Mouse (Mus musculus) gastrocnemius, postnatal 25 days (tissue): ENCODE measurements around the gene Hsf2. TPM values are rescaled to one million over a fixed set of nuclear protein-coding genes. Genes with fewer than 3 reads are reported as not detected.
"Not testable (repeated sequence)": the region's sequence is repeated elsewhere in the genome, so short reads cannot be mapped to it uniquely, and the experiment has no call there.

ENCODE experiments used
- DNase-seq: peaks from one replicate; pipeline ENCODE4 v3.0.0; 2022
- long read RNA-seq, 2 experiments: library from polyadenylated mRNA; stranded (forward); transcript quantifications; one replicate each; pipeline ENCODE4 v2.0.0; 2021
- total RNA-seq, 2 experiments: library from RNA; stranded (reverse); gene quantifications; 1 replicate in 1 of 2; 2 replicates in 1 of 2; pipeline ENCODE4 v1.2.3; 2021

Hsf2 gene
- 10 to 100 TPM; 23.0 to 29.8 TPM for total RNA-seq
- long read RNA-seq, experiment 1, partial matches to known transcripts, result 0 of 18 reads
- long read RNA-seq, experiment 1, other reads (novel, unspliced or antisense), result 16 of 18 reads
- long read RNA-seq, experiment 2, transcript Hsf2-201 (12 exons, 2,604 nt), result major isoform, 9 of 28 reads
- long read RNA-seq, experiment 2, partial matches to known transcripts, result 3 of 28 reads
- long read RNA-seq, experiment 2, other reads (novel, unspliced or antisense), result 16 of 28 reads

- peak; percentile 97 for DNase-seq
Observed at GRCm38 (mm10) chr10:57485908-57486541, at the start of gene Hsf2. Gene Hsf2 (plus strand): TSS chr10:57486385.

- DNase-seq, result peak; percentile 15
Observed at GRCm38 (mm10) chr10:57437898-57438297, 48.3 kb upstream of the Hsf2 start.

GRCm38 (mm10) chr10:57441049-57441448 is 45.1 kb upstream of the Hsf2 start:
- peak; percentile 8 for DNase-seq

- no peak for DNase-seq
Observed at GRCm38 (mm10) chr10:57444392-57444791, 41.8 kb upstream of the Hsf2 start.

GRCm38 (mm10) chr10:57445655-57446054 is 40.5 kb upstream of the Hsf2 start:
- DNase-seq, result peak; percentile 4

- DNase-seq, result no peak
Observed at GRCm38 (mm10) chr10:57447657-57448050, 38.5 kb upstream of the Hsf2 start.

GRCm38 (mm10) chr10:57448051-57448716 is 38.0 kb upstream of the Hsf2 start:
- DNase-seq, result peak; percentile 9

GRCm38 (mm10) chr10:57463298-57463697 is 22.9 kb upstream of the Hsf2 start:
- not testable (repeated sequence) for DNase-seq

GRCm38 (mm10) chr10:57465768-57466167 is 20.4 kb upstream of the Hsf2 start:
- no peak for DNase-seq

- DNase-seq, result no peak
Observed at GRCm38 (mm10) chr10:57477121-57477843, 8.9 kb upstream of the Hsf2 start.

GRCm38 (mm10) chr10:57481717-57482116 is 4.5 kb upstream of the Hsf2 start:
- DNase-seq, result no peak

GRCm38 (mm10) chr10:57484741-57485140 is 1.4 kb upstream of the Hsf2 start:
- DNase-seq, result no peak

- DNase-seq, result no peak
Observed at GRCm38 (mm10) chr10:57486542-57487071, 422 bp downstream of the Hsf2 start.

GRCm38 (mm10) chr10:57487201-57487600 is 1.0 kb downstream of the Hsf2 start:
- no peak for DNase-seq

- no peak for DNase-seq
Observed at GRCm38 (mm10) chr10:57488591-57488990, 2.4 kb downstream of the Hsf2 start.

GRCm38 (mm10) chr10:57492050-57492449 is 5.9 kb downstream of the Hsf2 start:
- DNase-seq, result no peak

GRCm38 (mm10) chr10:57499414-57500156 is 13.4 kb downstream of the Hsf2 start:
- DNase-seq, result peak; percentile 28

- DNase-seq, result no peak
Observed at GRCm38 (mm10) chr10:57514616-57515015, 28.4 kb downstream of the Hsf2 start.

GRCm38 (mm10) chr10:57515278-57515677 is 29.1 kb downstream of the Hsf2 start:
- DNase-seq, result no peak

- no peak for DNase-seq
Observed at GRCm38 (mm10) chr10:57526469-57526868, 40.3 kb downstream of the Hsf2 start.

- DNase-seq, result no peak
Observed at GRCm38 (mm10) chr10:57531076-57531475, 44.9 kb downstream of the Hsf2 start.
